Mouse (Mus musculus) layer of hippocampus, adult 11-12 months (tissue): Measurements from ENCODE around the gene Rsph14.

Source experiments
- DNase-seq: peaks from one replicate; pipeline ENCODE4 v3.0.0; 2022; ENCODE audit warnings: low spot score

Rsph14 gene

DNA sequence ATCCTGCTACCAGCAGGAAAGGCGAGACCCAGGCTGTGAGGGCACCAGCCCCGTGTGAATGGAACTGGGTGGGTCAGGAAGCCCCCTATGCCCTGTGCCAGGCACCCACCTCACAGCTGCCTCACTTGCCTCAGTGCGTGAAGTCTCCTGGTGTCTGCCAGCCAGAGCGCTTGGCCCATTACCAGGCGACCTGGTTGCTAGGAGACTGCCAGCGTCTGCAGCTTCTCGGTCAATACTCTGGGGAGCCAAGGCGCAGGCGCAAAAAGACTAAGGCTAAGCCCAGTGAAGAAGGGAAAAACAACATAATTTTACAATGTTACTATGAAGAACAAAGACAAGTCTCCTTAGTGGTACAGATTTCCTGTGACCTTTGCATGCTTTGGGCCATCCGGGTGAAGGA is at the start of gene Rsph14:
Rsph14 (minus strand) TSS at position 192 of the 400 bp plus-strand sequence.
- peak; percentile 85 for DNase-seq

GRCm38 (mm10) chr10:75078174-75079128 is 46.1 kb upstream of the Rsph14 start:
- DNase-seq: no peak

GRCm38 (mm10) chr10:75075665-75076064 is 43.3 kb upstream of the Rsph14 start:
- DNase-seq: no peak

DNA sequence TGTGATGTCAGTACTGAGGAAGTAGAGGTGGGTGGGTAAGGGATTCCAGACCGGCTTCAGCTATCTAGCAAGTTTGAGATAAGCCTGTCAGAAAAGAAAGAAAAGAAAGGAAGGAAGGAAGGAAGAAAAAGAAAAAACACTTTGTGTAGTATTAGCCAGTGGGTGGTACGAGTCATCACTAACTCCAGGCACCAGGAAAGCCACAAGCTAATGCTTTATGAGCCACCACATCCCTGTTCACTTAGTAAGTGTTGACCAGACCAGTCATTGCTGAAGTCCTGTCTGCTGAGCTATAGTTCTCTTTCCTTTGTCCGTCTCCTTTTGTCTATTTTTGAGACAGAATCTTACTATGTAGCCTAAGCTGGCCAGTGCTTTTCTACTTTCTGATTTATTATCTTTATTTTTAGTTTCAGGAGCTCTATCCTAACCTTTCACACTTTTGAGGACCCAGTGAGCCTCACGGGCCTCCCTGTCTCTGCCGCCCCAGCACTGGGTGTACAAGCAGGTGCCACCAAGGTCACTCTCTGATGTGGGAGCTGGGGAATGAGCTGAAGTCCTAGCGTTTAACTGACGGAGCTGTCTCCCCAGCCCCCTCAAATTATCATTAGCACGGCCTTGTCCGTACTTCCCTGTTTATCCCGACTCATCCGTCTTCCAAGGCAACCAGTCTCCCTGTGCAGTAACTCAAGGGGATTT is 38.0 kb upstream of the Rsph14 start:
- DNase-seq: no peak

- no peak for DNase-seq
Measured at GRCm38 (mm10) chr10:75068624-75069328, 36.4 kb upstream of the Rsph14 start.

- no peak for DNase-seq
Measured at GRCm38 (mm10) chr10:75068086-75068485, 35.7 kb upstream of the Rsph14 start.

DNA sequence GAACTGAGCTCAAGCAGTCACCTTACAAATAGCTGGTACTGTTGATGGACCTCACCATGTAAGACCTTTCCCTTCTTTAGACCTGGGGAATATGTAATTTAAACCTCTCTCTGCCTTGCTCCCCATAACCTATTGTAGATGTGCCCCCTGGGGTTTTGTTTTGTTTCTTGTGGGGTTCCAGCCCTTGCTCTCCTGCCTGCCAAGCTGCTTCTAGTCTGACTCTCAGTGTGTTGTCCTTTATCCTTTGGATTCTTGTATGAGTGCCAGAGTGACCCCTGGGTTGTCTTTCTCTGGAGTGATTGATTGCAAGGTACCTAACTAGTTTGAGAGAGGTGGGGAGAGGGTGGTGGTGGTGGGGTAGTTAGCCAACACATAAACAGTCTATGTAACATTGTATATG is 35.1 kb upstream of the Rsph14 start:
- DNase-seq: no peak

- no peak for DNase-seq
Measured at GRCm38 (mm10) chr10:75065691-75066090, 33.3 kb upstream of the Rsph14 start.

DNA sequence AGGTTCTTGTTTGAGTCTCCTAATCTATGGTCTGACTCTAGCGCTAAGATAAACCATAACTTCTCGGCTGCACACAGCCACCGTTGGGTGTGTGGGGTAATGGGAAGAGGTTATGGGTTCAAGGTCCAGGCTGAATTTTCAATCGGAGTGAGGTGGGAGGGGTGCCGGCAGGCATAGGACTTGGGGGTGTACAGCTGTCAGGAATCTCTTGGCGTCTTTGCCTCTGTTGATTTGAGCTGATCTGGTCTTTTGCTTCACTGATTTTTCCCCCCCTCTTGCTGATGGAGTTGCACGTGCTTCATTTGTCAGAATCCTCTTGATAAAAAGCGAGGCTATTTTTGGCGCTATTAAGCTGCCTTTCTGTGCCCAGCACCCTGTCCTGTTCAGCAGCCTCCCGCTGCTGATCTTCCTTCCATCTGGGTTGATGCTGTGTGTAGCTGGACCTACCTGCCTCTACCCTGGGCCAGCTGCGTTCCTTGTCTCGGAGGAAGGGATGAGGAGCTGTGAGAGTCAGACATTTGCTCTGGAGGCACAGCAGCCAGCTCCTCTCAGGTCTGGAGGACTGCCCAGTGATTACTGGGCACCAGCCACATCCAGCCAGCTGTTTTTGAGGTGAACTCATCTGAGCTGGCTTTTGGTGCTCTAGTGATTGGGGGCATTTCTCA is 31.0 kb upstream of the Rsph14 start:
- DNase-seq: no peak

GRCm38 (mm10) chr10:75062621-75063020 is 30.2 kb upstream of the Rsph14 start:
- no peak for DNase-seq

GRCm38 (mm10) chr10:75062189-75062561 is 29.8 kb upstream of the Rsph14 start:
- no peak for DNase-seq

- DNase-seq: no peak
Measured at GRCm38 (mm10) chr10:75061341-75062188, 29.2 kb upstream of the Rsph14 start.

DNA sequence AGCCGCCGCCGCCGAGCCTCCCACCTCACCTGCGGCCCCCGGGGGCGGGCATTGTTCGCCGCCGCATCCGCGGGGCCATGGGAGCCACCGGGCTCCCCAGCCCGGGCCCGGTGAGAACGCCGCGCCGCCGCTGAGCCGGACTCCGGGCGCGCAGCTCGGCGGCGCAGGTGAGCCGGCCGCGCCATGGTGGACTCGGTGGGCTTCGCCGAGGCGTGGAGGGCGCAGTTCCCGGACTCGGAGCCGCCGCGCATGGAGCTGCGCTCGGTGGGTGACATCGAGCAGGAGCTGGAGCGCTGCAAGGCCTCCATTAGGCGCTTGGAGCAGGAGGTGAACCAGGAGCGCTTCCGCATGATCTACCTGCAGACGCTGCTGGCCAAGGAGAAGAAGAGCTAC is 28.5 kb upstream of the Rsph14 start:
- DNase-seq: no peak

GRCm38 (mm10) chr10:75060217-75060842 is 27.9 kb upstream of the Rsph14 start, which contains the start of gene Bcr:
TSS of gene Bcr (plus strand) at chr10:75060592.
- peak; percentile 74 for DNase-seq

- DNase-seq: peak; percentile 85
Measured at GRCm38 (mm10) chr10:75059396-75059795, 27.0 kb upstream of the Rsph14 start.

DNA sequence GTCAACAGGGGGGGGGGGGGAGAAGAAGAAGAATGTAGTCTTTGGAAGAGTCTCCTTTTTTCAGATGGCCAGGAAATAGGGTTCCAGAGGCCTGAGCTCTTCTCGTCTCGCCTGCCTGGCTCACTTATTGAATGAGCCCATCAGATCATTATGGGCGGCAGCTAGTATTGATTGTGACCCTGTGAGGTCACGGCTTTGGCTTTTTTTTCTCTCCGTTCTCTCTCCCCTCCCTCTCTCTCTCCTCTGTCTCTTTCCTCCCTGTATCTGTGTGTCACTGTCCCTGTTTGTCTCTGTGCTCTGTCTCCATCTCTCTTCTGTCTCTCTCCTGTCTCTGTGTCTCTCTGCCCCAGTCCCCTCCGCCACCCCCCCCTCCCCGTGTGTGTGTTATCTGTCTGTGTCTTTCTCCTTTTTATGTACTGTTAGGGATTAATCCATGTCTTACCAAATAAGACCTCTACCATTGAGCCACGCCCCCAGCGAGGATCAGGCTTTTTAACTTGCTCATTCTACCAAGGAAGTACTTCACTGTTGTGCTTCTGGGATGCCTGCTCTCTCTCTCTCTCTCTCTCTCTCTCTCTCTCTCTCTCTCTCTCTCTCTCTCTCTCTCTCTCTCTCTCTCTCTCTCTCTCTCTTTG is 26.5 kb upstream of the Rsph14 start:
- no peak for DNase-seq

GRCm38 (mm10) chr10:75058336-75058735 is 25.9 kb upstream of the Rsph14 start:
- DNase-seq: no peak

GRCm38 (mm10) chr10:75056255-75056654 is 23.9 kb upstream of the Rsph14 start:
- peak; percentile 52 for DNase-seq

- no peak for DNase-seq
Measured at GRCm38 (mm10) chr10:75055672-75056071, 23.3 kb upstream of the Rsph14 start.

GRCm38 (mm10) chr10:75054125-75054524 is 21.7 kb upstream of the Rsph14 start:
- DNase-seq: no peak
